Mouse (Mus musculus) cerebellum, adult (tissue): ENCODE results near the gene Actb.
A peak's percentile ranks its signal among the peaks of the same experiment; 100 is the strongest.
"Not testable (repeated sequence)": the region's sequence is repeated elsewhere in the genome, so short reads cannot be mapped to it uniquely, and the experiment has no call there.

Source experiments
- ATAC-seq: cut with Nextera tagmentation; 2 replicates; pipeline ENCODE4 v1.9.2; 2017; ENCODE audit warnings: mild to moderate bottlenecking, moderate library complexity, mixed read lengths; ENCODE audit not compliant: insufficient number of reproducible peaks, low FRiP score, low TSS enrichment

Actb gene

DNA sequence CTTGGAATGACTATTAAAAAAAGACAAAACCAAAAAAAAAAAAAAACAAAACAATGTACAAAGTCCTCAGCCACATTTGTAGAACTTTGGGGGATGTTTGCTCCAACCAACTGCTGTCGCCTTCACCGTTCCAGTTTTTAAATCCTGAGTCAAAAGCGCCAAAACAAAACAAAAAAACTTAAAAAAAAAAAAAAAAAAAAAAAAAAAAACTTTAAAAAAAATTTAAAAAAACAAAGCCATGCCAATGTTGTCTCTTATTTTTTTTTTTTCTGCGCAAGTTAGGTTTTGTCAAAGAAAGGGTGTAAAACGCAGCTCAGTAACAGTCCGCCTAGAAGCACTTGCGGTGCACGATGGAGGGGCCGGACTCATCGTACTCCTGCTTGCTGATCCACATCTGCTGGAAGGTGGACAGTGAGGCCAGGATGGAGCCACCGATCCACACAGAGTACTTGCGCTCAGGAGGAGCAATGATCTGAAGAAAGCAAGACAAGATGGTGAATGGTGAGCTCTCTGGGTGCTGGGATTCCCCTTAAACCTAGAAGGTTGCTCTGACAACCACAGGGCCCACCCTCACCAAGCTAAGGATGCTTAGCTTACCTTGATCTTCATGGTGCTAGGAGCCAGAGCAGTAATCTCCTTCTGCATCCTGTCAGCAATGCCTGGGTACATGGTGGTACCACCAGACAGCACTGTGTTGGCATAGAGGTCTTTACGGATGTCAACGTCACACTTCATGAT lies 2.9 kb downstream of the Actb start:
- no peak for ATAC-seq

DNA sequence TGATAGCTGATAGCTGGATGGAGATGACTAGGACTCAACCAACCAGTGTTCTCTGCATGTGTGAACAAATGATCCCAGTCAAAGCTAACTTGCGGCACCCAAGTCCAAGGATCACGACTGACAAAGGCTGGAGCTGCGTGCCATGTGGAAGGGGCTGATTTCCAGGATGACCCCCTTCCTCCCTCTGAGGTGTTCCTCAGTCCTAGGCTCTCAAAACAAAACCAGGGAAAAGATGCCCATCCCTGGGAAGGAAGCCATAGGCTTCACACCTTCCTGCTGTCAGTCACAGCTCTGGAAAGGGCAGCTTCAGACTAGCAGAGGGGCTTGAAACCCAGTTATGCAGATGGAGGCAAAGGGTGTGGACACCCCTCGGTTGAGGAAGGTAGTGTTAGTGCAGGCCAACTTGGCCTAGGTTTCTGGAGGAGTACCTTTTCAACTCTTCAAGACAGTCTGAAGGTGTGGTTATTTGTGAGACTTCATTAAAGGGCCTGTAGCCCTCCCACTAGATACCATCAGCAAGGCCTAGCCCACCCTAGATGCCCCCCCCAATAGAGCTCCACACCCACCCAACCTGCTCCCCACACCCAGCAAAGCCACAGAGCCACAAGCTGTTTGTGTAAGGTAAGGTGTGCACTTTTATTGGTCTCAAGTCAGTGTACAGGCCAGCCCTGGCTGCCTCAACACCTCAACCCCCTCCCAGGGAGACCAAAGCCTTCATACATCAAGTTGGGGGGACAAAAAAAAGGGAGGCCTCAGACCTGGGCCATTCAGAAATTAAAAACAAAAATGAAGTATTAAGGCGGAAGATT lies 3.8 kb downstream of the Actb start:
- ATAC-seq, result no peak

GRCm38 (mm10) chr5:142901846-142902505 lies 4.6 kb downstream of the Actb start:
- ATAC-seq, result no peak

- no peak for ATAC-seq
These were observed 5.2 kb downstream of the Actb start for GRCm38 (mm10) chr5:142901355-142901802.

DNA sequence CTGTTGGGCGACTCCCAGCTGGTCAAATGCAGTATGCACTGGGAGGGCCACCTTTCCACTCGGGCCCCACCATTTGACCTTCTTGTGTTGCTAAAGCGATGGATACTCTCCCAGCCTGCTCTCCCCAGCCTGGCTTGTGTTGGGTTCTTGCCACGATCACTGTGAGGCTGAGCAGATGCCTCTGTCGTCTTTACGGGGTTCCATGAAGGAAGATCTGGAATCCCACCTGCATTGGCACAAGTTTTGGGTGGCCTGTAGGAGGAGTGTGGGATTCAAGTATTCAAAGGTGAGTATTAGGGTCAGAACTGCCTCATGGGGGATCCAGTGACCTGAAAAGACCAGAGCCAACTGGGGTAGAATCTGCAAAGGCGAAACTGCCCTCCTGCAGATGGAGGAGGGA lies 5.9 kb downstream of the Actb start:
- no peak for ATAC-seq

DNA sequence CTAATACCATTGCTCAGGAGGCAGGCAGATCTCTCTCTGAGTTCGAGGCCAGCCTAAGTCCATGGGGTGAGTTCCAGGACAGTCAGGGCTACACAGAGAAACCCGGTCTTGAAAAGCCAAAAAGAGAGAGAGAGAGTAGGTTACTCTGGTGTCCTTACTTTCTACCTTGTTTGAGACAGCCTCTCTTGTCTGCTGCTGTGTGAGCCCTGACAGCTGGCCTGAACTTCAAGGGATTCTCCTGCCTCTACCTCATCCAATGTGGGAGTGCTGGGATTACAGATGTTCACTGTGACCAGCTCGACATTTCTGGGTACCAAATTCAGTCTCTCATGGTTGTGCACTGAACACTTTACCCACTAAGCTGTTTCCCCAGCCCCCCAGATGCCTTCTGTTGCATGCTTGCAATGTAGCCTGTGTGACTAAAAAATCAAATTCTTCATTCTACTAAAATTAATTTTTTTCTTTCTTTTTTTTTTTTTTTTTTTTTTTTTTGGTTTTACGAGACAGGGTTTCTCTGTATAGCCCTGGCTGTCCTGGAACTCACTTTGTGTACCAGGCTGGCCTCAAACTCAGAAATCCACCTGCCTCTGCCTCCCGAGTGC lies 6.5 kb downstream of the Actb start:
- ATAC-seq, result no peak

DNA sequence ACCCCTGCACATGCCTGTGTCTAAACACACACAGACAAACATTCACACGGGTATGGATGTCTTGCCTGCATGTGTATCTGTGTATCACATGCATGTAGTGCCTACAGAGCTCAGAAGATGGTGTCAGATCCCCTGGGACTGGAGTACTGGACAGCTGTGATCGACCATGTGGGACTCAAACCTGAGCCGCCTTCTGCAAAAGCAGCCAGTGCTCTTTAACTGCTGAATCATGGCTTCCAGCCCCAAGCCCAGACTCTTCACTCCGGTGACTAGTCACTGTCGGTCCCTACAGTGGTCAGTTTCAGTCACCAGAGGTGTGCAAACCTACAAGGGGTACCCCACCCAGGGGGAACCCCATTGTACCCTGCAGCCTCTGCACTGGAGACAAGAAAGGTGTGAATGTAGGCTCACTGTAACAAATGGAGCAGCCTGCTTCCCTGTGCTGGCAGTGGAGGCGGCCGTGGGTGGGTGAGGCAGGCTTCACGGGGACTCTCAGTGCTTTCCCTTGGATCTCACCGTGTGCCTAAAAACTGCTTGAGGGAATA lies 7.4 kb downstream of the Actb start:
- no peak for ATAC-seq

- ATAC-seq, result no peak
These were observed 8.2 kb downstream of the Actb start for GRCm38 (mm10) chr5:142898316-142898715.

DNA sequence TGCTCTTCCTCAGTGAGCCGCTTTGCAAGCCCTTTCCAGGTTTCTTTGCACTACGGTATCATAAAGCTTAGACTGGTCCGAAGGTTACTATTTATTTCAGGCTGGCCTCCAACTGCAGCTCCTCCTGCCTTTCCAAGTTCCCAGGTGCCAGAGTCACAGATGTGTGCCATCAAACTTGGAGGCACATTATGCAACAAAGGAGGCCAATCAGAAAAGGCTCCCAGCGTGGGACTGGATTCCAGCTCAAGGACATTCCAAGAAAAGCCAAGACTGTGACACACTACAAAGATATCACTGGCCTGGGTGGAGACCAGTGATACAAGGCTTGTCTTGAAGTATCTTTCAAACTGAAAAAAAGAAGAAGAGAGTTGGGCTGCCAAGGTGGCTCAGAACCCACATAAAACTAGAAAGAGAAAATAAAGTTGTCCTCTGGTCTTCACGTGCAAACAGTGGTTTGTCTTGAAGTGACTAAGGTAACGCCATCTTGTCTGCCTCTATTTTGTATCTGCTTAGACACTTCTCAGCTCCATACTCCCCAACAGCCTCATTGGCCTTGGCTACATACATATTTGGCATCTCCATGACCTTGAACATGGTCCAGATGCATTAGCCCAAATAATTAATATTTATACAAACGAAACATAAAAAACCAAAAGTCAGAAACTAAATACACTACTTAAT lies 8.8 kb downstream of the Actb start:
- ATAC-seq, result no peak

DNA sequence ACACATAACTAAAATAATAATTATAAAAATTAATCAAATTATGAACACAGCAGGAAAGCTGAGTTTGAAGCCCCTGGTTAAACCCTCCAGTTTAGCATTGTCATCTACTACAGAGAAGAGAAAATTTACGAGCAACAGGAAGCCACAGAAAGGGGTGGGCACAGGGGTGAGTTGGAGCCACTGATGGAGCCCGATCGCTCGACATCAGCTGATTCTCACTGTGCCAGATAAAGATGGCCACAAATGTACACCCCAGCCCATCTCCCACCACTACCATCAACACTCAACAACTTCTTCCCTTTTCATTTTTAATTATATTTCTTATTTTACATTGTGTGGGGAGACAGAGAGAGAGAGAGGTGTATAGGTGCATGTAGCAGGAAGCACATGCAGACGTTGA lies 9.8 kb downstream of the Actb start:
- no peak for ATAC-seq

DNA sequence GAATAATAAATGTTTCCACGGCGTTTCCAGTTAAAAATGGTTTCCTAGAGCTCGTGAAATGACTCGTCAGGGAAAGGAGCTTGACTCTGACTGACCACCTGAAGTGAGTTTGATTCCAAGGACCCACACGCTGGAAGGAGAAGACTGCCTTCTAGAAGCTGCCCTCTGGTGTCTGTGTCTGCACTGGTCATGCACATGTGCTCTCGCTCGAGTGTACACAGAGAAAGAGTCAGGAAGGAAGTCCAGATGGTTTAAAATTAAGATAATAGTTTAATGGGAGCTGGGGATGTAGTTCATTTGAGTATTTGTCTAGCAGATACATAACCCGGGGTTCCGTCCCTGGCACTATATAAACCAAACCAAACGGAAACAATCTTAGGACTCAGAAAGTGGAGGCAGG lies 10.4 kb downstream of the Actb start:
- no peak for ATAC-seq

GRCm38 (mm10) chr5:142894918-142895613 lies 11.5 kb downstream of the Actb start, which contains the start of gene Fbxl18:
Fbxl18 (minus strand) TSS chr5:142895421.
- ATAC-seq, result peak; percentile 93

GRCm38 (mm10) chr5:142891396-142891795 lies 15.2 kb downstream of the Actb start:
- no peak for ATAC-seq

GRCm38 (mm10) chr5:142887533-142887932 lies 19.0 kb downstream of the Actb start:
- ATAC-seq, result not testable (repeated sequence)

DNA sequence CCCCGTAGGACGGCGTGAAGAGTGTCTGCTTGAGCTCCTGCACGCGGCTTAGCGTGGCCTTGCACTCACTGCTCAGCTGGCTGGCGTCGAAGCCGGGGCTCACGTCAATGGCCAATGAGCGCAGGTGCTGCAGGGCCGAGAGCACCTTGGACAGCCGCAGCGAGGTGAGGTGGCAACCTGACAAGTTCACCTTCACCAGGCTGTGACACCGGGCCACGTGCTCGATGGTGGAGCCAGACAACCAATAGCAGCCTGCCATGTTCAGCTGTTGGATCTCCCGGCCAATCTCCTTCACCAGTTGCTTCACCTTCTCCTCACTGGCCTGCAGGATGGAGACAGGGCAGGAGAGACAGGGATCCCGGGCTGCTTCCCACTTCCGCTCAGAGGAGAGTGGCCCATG lies 19.8 kb downstream of the Actb start:
- no peak for ATAC-seq

- no peak for ATAC-seq
These were observed 20.4 kb downstream of the Actb start for GRCm38 (mm10) chr5:142886181-142886580.

DNA sequence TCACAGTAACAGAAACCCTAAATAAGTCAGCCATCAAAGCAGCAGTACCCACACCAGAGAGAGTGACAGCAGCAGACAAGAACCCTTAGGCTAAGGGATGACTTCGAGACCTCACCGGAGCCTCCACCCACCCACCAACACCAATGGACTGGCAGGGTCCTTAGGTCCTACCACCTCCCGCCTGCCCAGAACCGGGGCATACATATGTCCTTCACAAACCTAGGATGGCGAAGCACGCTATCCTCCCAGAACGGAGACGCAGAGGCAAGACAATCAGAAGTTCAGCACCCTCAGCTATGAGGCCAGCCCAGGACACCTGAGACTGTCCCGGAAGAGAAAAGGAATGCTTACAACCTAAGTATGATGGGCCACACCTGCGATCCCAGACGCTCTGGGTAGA lies 24.1 kb downstream of the Actb start:
- no peak for ATAC-seq

- no peak for ATAC-seq
These were observed 24.6 kb downstream of the Actb start for GRCm38 (mm10) chr5:142881936-142882335.

- no peak for ATAC-seq
These were observed 25.6 kb downstream of the Actb start for GRCm38 (mm10) chr5:142880806-142881516.
